Mouse (Mus musculus) ES-E14 (cell line): ENCODE results near the gene Sf3b3. TPM values are rescaled to one million over a fixed set of nuclear protein-coding genes. Genes with fewer than 3 reads are reported as not detected.

ENCODE experiments used
- DNase-seq: peaks from one replicate; pipeline ENCODE4 v3.0.0-alpha.2; 2013; ENCODE audit warnings: low read depth, low spot score
- H3K27ac ChIP-seq: 2 replicates; pipeline ENCODE4 v1.5.1; 2012; ENCODE audit warnings: low read depth, mild to moderate bottlenecking, low read length, moderate library complexity, mixed read lengths; ENCODE audit not compliant: poor library complexity, insufficient read depth, severe bottlenecking
- H3K36me3 ChIP-seq: 2 replicates; pipeline ENCODE4 v1.6.1; 2012; ENCODE audit warnings: mild to moderate bottlenecking, low read length, moderate library complexity, mixed read lengths; ENCODE audit not compliant: control insufficient read depth, poor library complexity, insufficient read depth, severe bottlenecking
- H3K4me1 ChIP-seq, 2 experiments: fragments of 150-350 bp in 1 of 2; sonication (generic) in 1 of 2; 2 replicates each; pipeline ENCODE4 v1.6.1; 2012; ENCODE audit warnings: low read length in 2 of 2, mild to moderate bottlenecking in 1 of 2, mixed read lengths in 1 of 2; ENCODE audit not compliant: control insufficient read depth in 2 of 2, insufficient read depth in 2 of 2, poor library complexity in 1 of 2
- H3K4me3 ChIP-seq, 2 experiments: fragments of 150-350 bp in 1 of 2; sonication (generic) in 1 of 2; 2 replicates each; pipeline ENCODE4 v1.5.1; 2012; ENCODE audit warnings: low read length in 2 of 2, low read depth in 1 of 2, mild to moderate bottlenecking in 1 of 2, mixed read lengths in 1 of 2; ENCODE audit not compliant: insufficient read depth in 1 of 2, poor library complexity in 1 of 2, severe bottlenecking in 1 of 2
- H3K9ac ChIP-seq: 2 replicates; pipeline ENCODE4 v1.6.1; 2012; ENCODE audit warnings: low read depth, mild to moderate bottlenecking, low read length, mixed read lengths; ENCODE audit not compliant: poor library complexity, insufficient read depth, severe bottlenecking
- H3K9me3 ChIP-seq: fragments of 150-350 bp; sonication (generic); 2 replicates; pipeline ENCODE4 v1.6.1; 2012; ENCODE audit warnings: low read depth, mild to moderate bottlenecking, low read length; ENCODE audit not compliant: control insufficient read depth, insufficient read depth
- CHD2 ChIP-seq: IDR thresholded peaks from 2 replicates; pipeline ENCODE4 v1.6.1; 2014; ENCODE audit warnings: mild to moderate bottlenecking, low read depth, low read length, inconsistent platforms
- HCFC1 ChIP-seq: IDR thresholded peaks from 2 replicates; pipeline ENCODE4 v1.6.1; 2012; ENCODE audit warnings: low read length, inconsistent platforms, borderline replicate concordance; ENCODE audit not compliant: insufficient read depth
- MAFK ChIP-seq: IDR thresholded peaks from 2 replicates; pipeline ENCODE4 v1.6.1; 2014; ENCODE audit warnings: mild to moderate bottlenecking, low read depth, low read length, inconsistent platforms; ENCODE audit not compliant: insufficient read depth
- ZC3H11A ChIP-seq: IDR thresholded peaks from 2 replicates; pipeline ENCODE4 v1.6.1; 2012; ENCODE audit warnings: low read depth, mild to moderate bottlenecking, inconsistent platforms, low read length, borderline replicate concordance
- ZNF384 ChIP-seq: IDR thresholded peaks from 2 replicates; pipeline ENCODE4 v1.6.1; 2012; ENCODE audit warnings: low read depth, low read length, inconsistent platforms
- in situ Hi-C, 2 experiments: fragments of 600-800 bp; cut with MboI; formaldehyde crosslinking; loops; one replicate each; pipeline ENCODE4 v1.15.1; 2025; ENCODE audit warnings: low sequenced_read_pairs in 2 of 2, inconsistent platforms in 1 of 2; ENCODE audit not compliant: unreplicated experiment in 2 of 2
- total RNA-seq: library from RNA; depleted of rRNA; stranded (reverse); fragments of 300-350 nt; gene quantifications from 2 replicates; pipeline ENCODE4 v1.2.3, GENCODE M21; 2012

Gene Sf3b3
- total RNA-seq, 1 experiment = 210 TPM

GRCm38 (mm10) chr8:110844941-110845340, 1.6 kb downstream of the Sf3b3 start:
- TF ChIP-seq HCFC1 (no peak), MAFK (no peak), ZC3H11A (no peak), ZNF384 (peak; percentile 79), CHD2 (no peak)
- H3K9ac ChIP-seq = peak overlapping the region; percentile 25; the same call in 1 of the 2 replicates
- H3K9me3 ChIP-seq = no peaks in the 10 kb centered on the region
- in situ Hi-C loops = loop anchor here (10.0 to 25.0 kb wide), 2 partner anchors 200 to 442 kb away; no protein-coding TSS in a partner anchor
- H3K4me1 ChIP-seq = no peaks in the 10 kb centered on the region; a peak in 1 of 4 replicates
- peak overlapping the region; percentile 93 to 97; a peak in 3 of 4 replicates for H3K4me3 ChIP-seq
- DNase-seq = no peak
- H3K27ac ChIP-seq = no peak overlapping the region
- H3K36me3 ChIP-seq = peaks cover 39% of the 10 kb centered on the region

- TF ChIP-seq MAFK = no peak
- Histone ChIP-seq H3K36me3 (peaks cover 52% of the 10 kb centered on the region), H3K4me1 (no peaks in the 10 kb centered on the region; a peak in 1 of 4 replicates), H3K27ac (no peak overlapping the region), H3K9ac (no peak overlapping the region), H3K4me3 (no peak overlapping the region), H3K9me3 (no peaks in the 10 kb centered on the region)
- DNase-seq = no peak
- in situ Hi-C loops = loop anchor here (10.0 to 25.0 kb wide), 2 partner anchors 202 to 444 kb away; no protein-coding TSS in a partner anchor
Observed at GRCm38 (mm10) chr8:110843207-110843606, 3.4 kb downstream of the Sf3b3 start.

GRCm38 (mm10) chr8:110842012-110842574, 4.5 kb downstream of the Sf3b3 start:
- H3K27ac ChIP-seq = no peak overlapping the region
- no peak overlapping the region for H3K9ac ChIP-seq
- DNase-seq = no peak
- in situ Hi-C loops = loop anchor here (10.0 to 25.0 kb wide), 2 partner anchors 203 to 445 kb away; no protein-coding TSS in a partner anchor
- no peaks in the 10 kb centered on the region for H3K9me3 ChIP-seq
- TF ChIP-seq ZNF384 = no peak
- no peak for TF ChIP-seq HCFC1
- no peak for TF ChIP-seq ZC3H11A
- TF ChIP-seq MAFK = no peak
- no peak for TF ChIP-seq CHD2
- peaks cover 61% of the 10 kb centered on the region for H3K36me3 ChIP-seq
- no peak overlapping the region for H3K4me3 ChIP-seq
- H3K4me1 ChIP-seq = no peaks in the 10 kb centered on the region; a peak in 1 of 4 replicates

GRCm38 (mm10) chr8:110831956-110832355, 14.6 kb downstream of the Sf3b3 start:
- in situ Hi-C loops = loop anchor here in 1 of 2 experiments (25.0 kb wide), 1 partner anchor 455 kb away; no protein-coding TSS in a partner anchor
- Histone ChIP-seq H3K4me3 (no peak overlapping the region), H3K4me1 (no peaks in the 10 kb centered on the region; a peak in 1 of 4 replicates), H3K27ac (no peak overlapping the region), H3K9me3 (no peaks in the 10 kb centered on the region; the same call in 1 of the 2 replicates), H3K36me3 (peaks cover 63% of the 10 kb centered on the region), H3K9ac (no peak overlapping the region)
- TF ChIP-seq MAFK (0 out of 2 replicates have a peak, but pooled peaks have one; percentile 58), CHD2 (no peak)
- no peak for DNase-seq

GRCm38 (mm10) chr8:110828511-110828910, 18.1 kb downstream of the Sf3b3 start:
- in situ Hi-C loops = loop anchor here in 1 of 2 experiments (25.0 kb wide), 1 partner anchor 459 kb away; no protein-coding TSS in a partner anchor
- no peaks in the 10 kb centered on the region; the same call in 1 of the 2 replicates for H3K9me3 ChIP-seq
- DNase-seq = no peak
- TF ChIP-seq MAFK (no peak), ZC3H11A (no peak), CHD2 (no peak), ZNF384 (no peak), HCFC1 (no peak)
- H3K36me3 ChIP-seq = peaks cover 61% of the 10 kb centered on the region
- no peaks in the 10 kb centered on the region; a peak in 1 of 4 replicates for H3K4me1 ChIP-seq
- no peak overlapping the region for H3K4me3 ChIP-seq
- no peak overlapping the region for H3K9ac ChIP-seq
- no peak overlapping the region for H3K27ac ChIP-seq
